Mouse (Mus musculus): Measurements from ENCODE around the gene Lrrc4c. TPM values are rescaled to one million over a fixed set of nuclear protein-coding genes. Genes with fewer than 3 reads are reported as not detected.

Gene Lrrc4c
- total and polyA plus RNA-seq, 3 experiments = not detected

DNA sequence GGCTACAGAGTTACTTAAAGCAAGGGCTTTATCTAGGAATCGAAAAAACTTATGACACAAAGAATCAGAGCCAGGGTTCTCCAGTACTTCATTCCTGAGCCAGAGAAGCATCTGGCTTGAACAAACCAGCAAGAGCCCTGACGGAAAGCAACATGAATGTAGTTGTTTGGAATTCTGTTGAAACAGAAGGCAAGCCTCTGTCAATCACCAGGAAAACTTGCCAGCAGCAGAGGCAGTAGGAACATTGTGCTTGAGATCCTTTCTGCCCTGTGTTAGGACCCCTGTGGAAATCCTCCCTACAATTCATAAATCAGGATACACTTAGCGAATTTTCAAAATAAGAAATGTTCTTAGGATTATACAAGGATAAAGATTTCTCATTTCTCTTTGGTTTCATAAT, 780.0 kb downstream of the Lrrc4c start:
- no peaks in the 10 kb centered on the region for H3K79me2 ChIP-seq (replicated peaks; ENCODE audit: control insufficient read depth, extremely low read depth, insufficient read depth, poor library complexity, severe bottlenecking)
- no peak overlapping the region for H3K9ac ChIP-seq (ENCODE audit: insufficient read depth, low read depth)
- no peak for DNase-seq (ENCODE audit: extremely low read depth)
- TF ChIP-seq RAD21 (IDR thresholded peaks at IDR 0.05; ENCODE audit: low read depth, low read length) (no peak), TBP (conservative IDR thresholded peaks at IDR 0.05; ENCODE audit: low read depth, low read length) (no peak), E2F4 (IDR thresholded peaks at IDR 0.05; ENCODE audit: insufficient replicate concordance, low read depth, low read length) (no peak), ZC3H11A (IDR thresholded peaks at IDR 0.05; ENCODE audit: low read depth, low read length) (no peak), ZNF384 (IDR thresholded peaks at IDR 0.05; ENCODE audit: low read depth, low read length) (no peak), POLR2A (IDR thresholded peaks at IDR 0.05; ENCODE audit: low read depth, low read length) (no peak), ZMIZ1 (IDR thresholded peaks at IDR 0.05; ENCODE audit: low read depth, low read length) (no peak), MEF2A (IDR thresholded peaks at IDR 0.05; ENCODE audit: borderline replicate concordance, low read depth, low read length) (no peak)
- H3K9me3 ChIP-seq (replicated peaks; ENCODE audit: low read length) = peaks cover 11% of the 10 kb centered on the region
- H3K4me1 ChIP-seq (ENCODE audit: control insufficient read depth in 1 of 2, insufficient read depth in 2 of 2) = no peaks in the 10 kb centered on the region
- no peak overlapping the region for H3K4me3 ChIP-seq (replicated peaks in 1 of 3; ENCODE audit: low read depth in 2 of 3, low read length in 2 of 3, poor library complexity in 1 of 3)
- no peak overlapping the region for H3K27ac ChIP-seq (ENCODE audit: insufficient read depth, low read depth)
- no peaks in the 10 kb centered on the region for H3K36me3 ChIP-seq (replicated peaks in 1 of 2; ENCODE audit: control insufficient read depth in 1 of 2, insufficient read depth in 1 of 2, low read length in 1 of 2)
- no peaks in the 10 kb centered on the region for H3K27me3 ChIP-seq (replicated peaks)
- in situ Hi-C loops (cut with MboI; ENCODE audit: low pct_ligation_motif_present, low pct_unique_long_range_greater_than_20kb, low sequenced_read_pairs) = no loop called here
- H3K4me2 ChIP-seq (ENCODE audit: insufficient read depth, low read depth, poor library complexity, severe bottlenecking) = no peak overlapping the region
- dilution Hi-C loops (cut with MboI; ENCODE audit: extremely low pct_ligation_motif_present, extremely low pct_unique_long_range_greater_than_20kb, low sequenced_read_pairs) = no loop called here

- dilution Hi-C loops (cut with MboI; ENCODE audit: extremely low pct_ligation_motif_present, extremely low pct_unique_long_range_greater_than_20kb, low sequenced_read_pairs) = no loop called here
- peaks cover 14% of the 10 kb centered on the region for H3K9me3 ChIP-seq (replicated peaks; ENCODE audit: low read length)
- no peak for DNase-seq (ENCODE audit: extremely low read depth)
- no peak overlapping the region for H3K4me3 ChIP-seq (replicated peaks in 1 of 3; ENCODE audit: low read depth in 2 of 3, low read length in 2 of 3, poor library complexity in 1 of 3)
- no peak for TF ChIP-seq NRF1 (IDR thresholded peaks at IDR 0.05; ENCODE audit: low read depth, low read length)
- H3K4me1 ChIP-seq (ENCODE audit: control insufficient read depth in 1 of 2, insufficient read depth in 2 of 2) = no peaks in the 10 kb centered on the region
- no peak overlapping the region for H3K9ac ChIP-seq (ENCODE audit: insufficient read depth, low read depth)
- no peaks in the 10 kb centered on the region for H3K36me3 ChIP-seq (replicated peaks in 1 of 2; ENCODE audit: control insufficient read depth in 1 of 2, insufficient read depth in 1 of 2, low read length in 1 of 2)
- in situ Hi-C loops (cut with MboI; ENCODE audit: low pct_ligation_motif_present, low pct_unique_long_range_greater_than_20kb, low sequenced_read_pairs) = no loop called here
- no peaks in the 10 kb centered on the region for H3K79me2 ChIP-seq (replicated peaks; ENCODE audit: control insufficient read depth, extremely low read depth, insufficient read depth, poor library complexity, severe bottlenecking)
- H3K27me3 ChIP-seq (replicated peaks) = no peaks in the 10 kb centered on the region
- no peak overlapping the region for H3K27ac ChIP-seq (ENCODE audit: insufficient read depth, low read depth)
- H3K4me2 ChIP-seq (ENCODE audit: insufficient read depth, low read depth, poor library complexity, severe bottlenecking) = no peak overlapping the region
These were observed 785.6 kb downstream of the Lrrc4c start for GRCm38 (mm10) chr2:97103398-97104162.

DNA sequence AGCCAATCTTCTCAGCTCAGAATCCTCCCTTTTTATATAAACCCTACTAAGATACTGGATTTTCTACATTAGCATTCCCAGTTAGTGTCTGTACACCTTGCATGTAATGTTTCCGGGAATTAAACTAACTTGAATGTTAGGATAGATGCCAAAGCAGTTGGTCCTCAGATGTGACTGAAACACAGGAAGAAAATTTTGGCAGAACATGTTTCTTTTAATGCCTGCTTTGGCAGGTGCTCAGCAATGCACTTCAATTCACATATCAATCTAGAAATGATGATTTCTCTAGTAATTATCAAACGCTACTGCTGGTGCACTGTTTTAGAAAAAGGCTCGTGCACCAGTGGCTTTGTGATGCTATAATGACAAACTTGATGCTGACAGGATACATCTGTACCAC, 806.3 kb downstream of the Lrrc4c start:
- dilution Hi-C loops (cut with MboI; ENCODE audit: extremely low pct_ligation_motif_present, extremely low pct_unique_long_range_greater_than_20kb, low sequenced_read_pairs) = no loop called here
- Histone ChIP-seq H3K4me2 (ENCODE audit: insufficient read depth, low read depth, poor library complexity, severe bottlenecking) (no peak overlapping the region), H3K9ac (ENCODE audit: insufficient read depth, low read depth) (no peak overlapping the region), H3K27me3 (replicated peaks) (no peaks in the 10 kb centered on the region), H3K36me3 (replicated peaks in 1 of 2; ENCODE audit: control insufficient read depth in 1 of 2, insufficient read depth in 1 of 2, low read length in 1 of 2) (no peaks in the 10 kb centered on the region), H3K79me2 (replicated peaks; ENCODE audit: control insufficient read depth, extremely low read depth, insufficient read depth, poor library complexity, severe bottlenecking) (no peaks in the 10 kb centered on the region), H3K27ac (ENCODE audit: insufficient read depth, low read depth) (no peak overlapping the region), H3K4me3 (replicated peaks in 1 of 3; ENCODE audit: low read depth in 2 of 3, low read length in 2 of 3, poor library complexity in 1 of 3) (no peak overlapping the region), H3K9me3 (replicated peaks; ENCODE audit: low read length) (peaks cover 14% of the 10 kb centered on the region), H3K4me1 (ENCODE audit: control insufficient read depth in 1 of 2, insufficient read depth in 2 of 2) (no peaks in the 10 kb centered on the region)
- no peak for DNase-seq (ENCODE audit: extremely low read depth)
- TF ChIP-seq MAFK (IDR thresholded peaks at IDR 0.05; ENCODE audit: insufficient replicate concordance, low read length) (no peak), CHD1 (IDR thresholded peaks at IDR 0.05; ENCODE audit: low read depth, low read length) (no peak), MAZ (IDR thresholded peaks at IDR 0.05; ENCODE audit: low read depth, low read length) (no peak), POLR2A (IDR thresholded peaks at IDR 0.05; ENCODE audit: low read depth, low read length) (no peak), HCFC1 (IDR thresholded peaks at IDR 0.05; ENCODE audit: low read depth, low read length) (no peak), JUN (IDR thresholded peaks at IDR 0.05; ENCODE audit: insufficient read depth, low read depth, low read length) (no peak), KAT2A (IDR thresholded peaks at IDR 0.05; ENCODE audit: insufficient replicate concordance, low read length) (no peak), ETS1 (conservative IDR thresholded peaks at IDR 0.05; ENCODE audit: low read depth, low read length) (no peak), ZMIZ1 (IDR thresholded peaks at IDR 0.05; ENCODE audit: low read depth, low read length) (no peak), NRF1 (IDR thresholded peaks at IDR 0.05; ENCODE audit: low read depth, low read length) (no peak), MXI1 (IDR thresholded peaks at IDR 0.05; ENCODE audit: low read depth, low read length) (no peak), MAX (IDR thresholded peaks at IDR 0.05; ENCODE audit: low read length) (no peak)
- in situ Hi-C loops (cut with MboI; ENCODE audit: low pct_ligation_motif_present, low pct_unique_long_range_greater_than_20kb, low sequenced_read_pairs) = no loop called here

All from CH12.LX (cell line).